Mouse (Mus musculus): ENCODE results near the gene Sprr3. TPM values are rescaled to one million over a fixed set of nuclear protein-coding genes. Genes with fewer than 3 reads are reported as not detected.
"Not testable (repeated sequence)": the region's sequence is repeated elsewhere in the genome, so short reads cannot be mapped to it uniquely, and the experiment has no call there.

The Sprr3 gene
- total RNA-seq (2015): not detected in 2 replicates
- total RNA-seq (2017): not detected in 2 replicates

- no peak for ATAC-seq (ENCODE audit: poor library complexity, severe bottlenecking)
These were observed at the start of gene Sprr3 for GRCm38 (mm10) chr3:92458620-92459019. Sprr3 (minus strand) TSS chr3:92458720.

- no peak for ATAC-seq (ENCODE audit: poor library complexity, severe bottlenecking)
These were observed 49.7 kb upstream of the Sprr3 start for GRCm38 (mm10) chr3:92508185-92508584.

- ATAC-seq (ENCODE audit: poor library complexity, severe bottlenecking): no peak
These were observed 45.0 kb upstream of the Sprr3 start for GRCm38 (mm10) chr3:92503528-92503927.

GRCm38 (mm10) chr3:92500393-92500792 is 41.9 kb upstream of the Sprr3 start, which contains the start of gene Sprr4:
Sprr4 (minus strand) TSS chr3:92500493.
- ATAC-seq (ENCODE audit: poor library complexity, severe bottlenecking): no peak

- not testable (repeated sequence) for ATAC-seq (ENCODE audit: poor library complexity, severe bottlenecking)
These were observed 31.7 kb upstream of the Sprr3 start for GRCm38 (mm10) chr3:92490262-92490661.

- ATAC-seq (ENCODE audit: poor library complexity, severe bottlenecking): no peak
These were observed 27.8 kb upstream of the Sprr3 start for GRCm38 (mm10) chr3:92486307-92486706.

GRCm38 (mm10) chr3:92485863-92486262 is 27.3 kb upstream of the Sprr3 start, which contains the start of gene Sprr1a:
Sprr1a (minus strand) TSS chr3:92485895.
- ATAC-seq (ENCODE audit: poor library complexity, severe bottlenecking): no peak

- ATAC-seq (ENCODE audit: poor library complexity, severe bottlenecking): not testable (repeated sequence)
These were observed 22.7 kb upstream of the Sprr3 start for GRCm38 (mm10) chr3:92481249-92481648.

- no peak for ATAC-seq (ENCODE audit: poor library complexity, severe bottlenecking)
These were observed 11.6 kb upstream of the Sprr3 start for GRCm38 (mm10) chr3:92470111-92470510.

GRCm38 (mm10) chr3:92467424-92467823 is 8.9 kb upstream of the Sprr3 start:
- no peak for ATAC-seq (ENCODE audit: poor library complexity, severe bottlenecking)

GRCm38 (mm10) chr3:92466576-92466975 is 8.1 kb upstream of the Sprr3 start:
- no peak for ATAC-seq (ENCODE audit: poor library complexity, severe bottlenecking)

GRCm38 (mm10) chr3:92455151-92455550 is 3.4 kb downstream of the Sprr3 start:
- no peak for ATAC-seq (ENCODE audit: poor library complexity, severe bottlenecking)

- ATAC-seq (ENCODE audit: poor library complexity, severe bottlenecking): no peak
These were observed 18.3 kb downstream of the Sprr3 start for GRCm38 (mm10) chr3:92440177-92440576.

- ATAC-seq (ENCODE audit: poor library complexity, severe bottlenecking): no peak
These were observed 19.8 kb downstream of the Sprr3 start, which contains the start of gene Sprr1b for GRCm38 (mm10) chr3:92438689-92439088. Sprr1b (minus strand) TSS chr3:92438789.

- no peak for ATAC-seq (ENCODE audit: poor library complexity, severe bottlenecking)
These were observed 26.2 kb downstream of the Sprr3 start, which contains the start of gene Sprr2k for GRCm38 (mm10) chr3:92432282-92432681. Sprr2k (plus strand) TSS chr3:92432582.

- ATAC-seq (ENCODE audit: poor library complexity, severe bottlenecking): no peak
These were observed 29.2 kb downstream of the Sprr3 start, which contains the start of gene Gm9774 for GRCm38 (mm10) chr3:92429323-92429722. Gm9774 (minus strand) TSS chr3:92429423.

- no peak for ATAC-seq (ENCODE audit: poor library complexity, severe bottlenecking)
These were observed 40.7 kb downstream of the Sprr3 start, which contains the start of gene Sprr2j-ps for GRCm38 (mm10) chr3:92417782-92418181. Sprr2j-ps (plus strand) TSS chr3:92418082.

GRCm38 (mm10) chr3:92407691-92408090 is 50.8 kb downstream of the Sprr3 start, which contains the start of gene Sprr2i:
Sprr2i (plus strand) TSS chr3:92407991.
- ATAC-seq (ENCODE audit: poor library complexity, severe bottlenecking): no peak

Other genes with a start within 250 kb of the Sprr3 start
- gene Sprr2a1, start 242.9 kb downstream of the Sprr3 start, total RNA-seq (2015): not detected in 2 replicates
- not detected in 2 replicates for gene Sprr2a1, start 242.9 kb downstream of the Sprr3 start, total RNA-seq (2017)
- gene Sprr2a2, start 242.8 kb downstream of the Sprr3 start, total RNA-seq (2015): not detected in 2 replicates
- gene Sprr2a2, start 242.8 kb downstream of the Sprr3 start, total RNA-seq (2017): not detected in 2 replicates
- not detected in 2 replicates for gene Sprr2a3, start 173.3 kb downstream of the Sprr3 start, total RNA-seq (2015)
- gene Sprr2a3, start 173.3 kb downstream of the Sprr3 start, total RNA-seq (2017): not detected in 2 replicates
- gene Sprr2b, start 142.1 kb downstream of the Sprr3 start, total RNA-seq (2015): not detected in 2 replicates
- not detected in 2 replicates for gene Sprr2b, start 142.1 kb downstream of the Sprr3 start, total RNA-seq (2017)
- gene Sprr2d, start 119.6 kb downstream of the Sprr3 start, total RNA-seq (2015): not detected in 2 replicates
- gene Sprr2d, start 119.6 kb downstream of the Sprr3 start, total RNA-seq (2017): not detected in 2 replicates
- not detected in 2 replicates for gene Sprr2e, start 106.6 kb downstream of the Sprr3 start, total RNA-seq (2015)
- gene Sprr2e, start 106.6 kb downstream of the Sprr3 start, total RNA-seq (2017): not detected in 2 replicates
- gene Sprr2f, start 93.5 kb downstream of the Sprr3 start, total RNA-seq (2015): not detected in 2 replicates
- gene Sprr2f, start 93.5 kb downstream of the Sprr3 start, total RNA-seq (2017): not detected in 2 replicates
- gene Sprr2h, start 73.0 kb downstream of the Sprr3 start, total RNA-seq (2015): not detected in 2 replicates
- not detected in 2 replicates for gene Sprr2h, start 73.0 kb downstream of the Sprr3 start, total RNA-seq (2017)
- gene Sprr2i, start 50.7 kb downstream of the Sprr3 start, total RNA-seq (2015): not detected in 2 replicates
- gene Sprr2i, start 50.7 kb downstream of the Sprr3 start, total RNA-seq (2017): not detected in 2 replicates
- gene Sprr2j-ps, start 40.6 kb downstream of the Sprr3 start, total RNA-seq (2015): not detected in 2 replicates
- gene Sprr2j-ps, start 40.6 kb downstream of the Sprr3 start, total RNA-seq (2017): not detected in 2 replicates
- 7.0 and 7.4 TPM in 2 replicates for gene Gm9774, start 29.3 kb downstream of the Sprr3 start, total RNA-seq (2015)
- 1.1 and 2.3 TPM in 2 replicates for gene Gm9774, start 29.3 kb downstream of the Sprr3 start, total RNA-seq (2017)
- gene Sprr2k, start 26.1 kb downstream of the Sprr3 start, total RNA-seq (2015): not detected in 2 replicates
- not detected in 2 replicates for gene Sprr2k, start 26.1 kb downstream of the Sprr3 start, total RNA-seq (2017)
- gene Sprr1b, start 19.9 kb downstream of the Sprr3 start, total RNA-seq (2015): not detected in 2 replicates
- not detected in 2 replicates for gene Sprr1b, start 19.9 kb downstream of the Sprr3 start, total RNA-seq (2017)
- not detected in 2 replicates for gene Sprr1a, start 27.2 kb upstream of the Sprr3 start, total RNA-seq (2015)
- gene Sprr1a, start 27.2 kb upstream of the Sprr3 start, total RNA-seq (2017): not detected in 2 replicates
- gene Sprr4, start 41.8 kb upstream of the Sprr3 start, total RNA-seq (2015): not detected in 2 replicates
- not detected in 2 replicates for gene Sprr4, start 41.8 kb upstream of the Sprr3 start, total RNA-seq (2017)
- gene 2310046K23Rik, start 75.8 kb upstream of the Sprr3 start, total RNA-seq (2015): not detected in 2 replicates
- gene 2310046K23Rik, start 75.8 kb upstream of the Sprr3 start, total RNA-seq (2017): not detected in 2 replicates
- gene Ivl, start 115.0 kb upstream of the Sprr3 start, total RNA-seq (2015): 0.18 TPM in 1 of 2 replicates, not detected in the other
- not detected in 2 replicates for gene Ivl, start 115.0 kb upstream of the Sprr3 start, total RNA-seq (2017)
- not detected in 2 replicates for gene Smcp, start 130.3 kb upstream of the Sprr3 start, total RNA-seq (2015)
- gene Smcp, start 130.3 kb upstream of the Sprr3 start, total RNA-seq (2017): not detected in 2 replicates
- gene 2210017I01Rik, start 148.8 kb upstream of the Sprr3 start, total RNA-seq (2015): not detected in 2 replicates
- not detected in 2 replicates for gene 2210017I01Rik, start 148.8 kb upstream of the Sprr3 start, total RNA-seq (2017)
- gene Lce6a, start 162.9 kb upstream of the Sprr3 start, total RNA-seq (2015): not detected in 2 replicates
- gene Lce6a, start 162.9 kb upstream of the Sprr3 start, total RNA-seq (2017): not detected in 2 replicates
- not detected in 2 replicates for gene Lce1a1, start 189.6 kb upstream of the Sprr3 start, total RNA-seq (2015)
- not detected in 2 replicates for gene Lce1a1, start 189.6 kb upstream of the Sprr3 start, total RNA-seq (2017)
- not detected in 2 replicates for gene Lce1b, start 198.2 kb upstream of the Sprr3 start, total RNA-seq (2015)
- gene Lce1b, start 198.2 kb upstream of the Sprr3 start, total RNA-seq (2017): not detected in 2 replicates
- gene Lce1a2, start 211.6 kb upstream of the Sprr3 start, total RNA-seq (2015): not detected in 2 replicates
- gene Lce1a2, start 211.6 kb upstream of the Sprr3 start, total RNA-seq (2017): not detected in 2 replicates
- not detected in 2 replicates for gene Lce1c, start 220.5 kb upstream of the Sprr3 start, total RNA-seq (2015)
- not detected in 2 replicates for gene Lce1c, start 220.5 kb upstream of the Sprr3 start, total RNA-seq (2017)
- not detected in 2 replicates for gene Lce1d, start 228.5 kb upstream of the Sprr3 start, total RNA-seq (2015)
- gene Lce1d, start 228.5 kb upstream of the Sprr3 start, total RNA-seq (2017): not detected in 2 replicates

All from megakaryocyte, adult 5-6 weeks (primary cell).